Mouse (Mus musculus) frontal cortex, postnatal 36 days (tissue): ENCODE measurements around the gene Gabrr2.
"Not testable (repeated sequence)": the region's sequence is repeated elsewhere in the genome, so short reads cannot be mapped to it uniquely, and the experiment has no call there.

Experiments
- DNase-seq, 2 experiments: peaks; one replicate each; pipeline ENCODE4 v3.0.0; 2022; ENCODE audit warnings: low spot score in 2 of 2

Gabrr2 gene

GRCm38 (mm10) chr4:33070326-33070725, 7.5 kb downstream of the Gabrr2 start:
- no peak for DNase-seq

GRCm38 (mm10) chr4:33071337-33071736, 8.5 kb downstream of the Gabrr2 start:
- DNase-seq = no peak

- DNase-seq = no peak
Observed at GRCm38 (mm10) chr4:33072526-33073161, 9.8 kb downstream of the Gabrr2 start.

- DNase-seq = no peak
Observed at GRCm38 (mm10) chr4:33074406-33074805, 11.6 kb downstream of the Gabrr2 start.

GRCm38 (mm10) chr4:33074851-33075250, 12.1 kb downstream of the Gabrr2 start:
- no peak for DNase-seq

- DNase-seq = no peak
Observed at GRCm38 (mm10) chr4:33075776-33076524, 13.2 kb downstream of the Gabrr2 start.

- no peak for DNase-seq
Observed at GRCm38 (mm10) chr4:33077161-33077560, 14.4 kb downstream of the Gabrr2 start.

GRCm38 (mm10) chr4:33077724-33078123, 14.9 kb downstream of the Gabrr2 start:
- no peak for DNase-seq

- no peak for DNase-seq
Observed at GRCm38 (mm10) chr4:33078492-33078891, 15.7 kb downstream of the Gabrr2 start.

- no peak for DNase-seq
Observed at GRCm38 (mm10) chr4:33099118-33099694, 36.4 kb downstream of the Gabrr2 start.

GRCm38 (mm10) chr4:33109720-33110458, 47.1 kb downstream of the Gabrr2 start:
- no peak for DNase-seq

- DNase-seq = no peak
Observed at GRCm38 (mm10) chr4:33110845-33111244, 48.0 kb downstream of the Gabrr2 start.

GRCm38 (mm10) chr4:33111358-33111757, 48.6 kb downstream of the Gabrr2 start:
- DNase-seq = no peak

- DNase-seq = not testable (repeated sequence)
Observed at GRCm38 (mm10) chr4:33112866-33113265, 50.1 kb downstream of the Gabrr2 start.

GRCm38 (mm10) chr4:33119118-33119517, 56.3 kb downstream of the Gabrr2 start:
- peak; percentile 83 to 89 for DNase-seq

GRCm38 (mm10) chr4:33124493-33124892, 61.7 kb downstream of the Gabrr2 start:
- peak; percentile 12 to 30 for DNase-seq

- no peak for DNase-seq
Observed at GRCm38 (mm10) chr4:33125409-33126084, 62.7 kb downstream of the Gabrr2 start.

GRCm38 (mm10) chr4:33132221-33132620, 69.4 kb downstream of the Gabrr2 start, which contains the start of gene Gabrr1:
TSS of gene Gabrr1 (plus strand) at chr4:33132521.
- DNase-seq = no peak
